Mouse (Mus musculus): Measurements from ENCODE around the gene Pigk.

The Pigk gene

GRCm38 (mm10) chr3:152896111-152896510, 182.2 kb downstream of the Pigk start:
- no peak for DNase-seq (ENCODE audit: low read depth, low spot score)

- no peak for DNase-seq (ENCODE audit: low read depth, low spot score)
Observed at GRCm38 (mm10) chr3:152897196-152897595, 183.3 kb downstream of the Pigk start.

- DNase-seq (ENCODE audit: low read depth, low spot score), result no peak
Observed at GRCm38 (mm10) chr3:152898906-152899305, 185.0 kb downstream of the Pigk start.

GRCm38 (mm10) chr3:152905026-152905425, 191.1 kb downstream of the Pigk start:
- no peak for DNase-seq (ENCODE audit: low read depth, low spot score)

GRCm38 (mm10) chr3:152905800-152906199, 191.9 kb downstream of the Pigk start:
- no peak for DNase-seq (ENCODE audit: low read depth, low spot score)

GRCm38 (mm10) chr3:152907087-152907486, 193.2 kb downstream of the Pigk start:
- DNase-seq (ENCODE audit: low read depth, low spot score), result no peak

GRCm38 (mm10) chr3:152907683-152908082, 193.8 kb downstream of the Pigk start:
- no peak for DNase-seq (ENCODE audit: low read depth, low spot score)

- no peak for DNase-seq (ENCODE audit: low read depth, low spot score)
Observed at GRCm38 (mm10) chr3:152911578-152911977, 197.7 kb downstream of the Pigk start.

GRCm38 (mm10) chr3:152912216-152913101, 198.6 kb downstream of the Pigk start:
- no peak for DNase-seq (ENCODE audit: low read depth, low spot score)

GRCm38 (mm10) chr3:152913150-152913549, 199.2 kb downstream of the Pigk start:
- DNase-seq (ENCODE audit: low read depth, low spot score), result no peak

- DNase-seq (ENCODE audit: low read depth, low spot score), result no peak
Observed at GRCm38 (mm10) chr3:152913625-152914024, 199.7 kb downstream of the Pigk start.

GRCm38 (mm10) chr3:152914376-152914775, 200.5 kb downstream of the Pigk start:
- no peak for DNase-seq (ENCODE audit: low read depth, low spot score)

- no peak for DNase-seq (ENCODE audit: low read depth, low spot score)
Observed at GRCm38 (mm10) chr3:152917579-152917978, 203.7 kb downstream of the Pigk start.

GRCm38 (mm10) chr3:152919101-152919500, 205.2 kb downstream of the Pigk start:
- no peak for DNase-seq (ENCODE audit: low read depth, low spot score)

GRCm38 (mm10) chr3:152920365-152920764, 206.5 kb downstream of the Pigk start:
- no peak for DNase-seq (ENCODE audit: low read depth, low spot score)

- DNase-seq (ENCODE audit: low read depth, low spot score), result no peak
Observed at GRCm38 (mm10) chr3:152923530-152923929, 209.6 kb downstream of the Pigk start.

GRCm38 (mm10) chr3:152925364-152925763, 211.5 kb downstream of the Pigk start:
- no peak for DNase-seq (ENCODE audit: low read depth, low spot score)

GRCm38 (mm10) chr3:152926166-152926565, 212.3 kb downstream of the Pigk start:
- no peak for DNase-seq (ENCODE audit: low read depth, low spot score)

GRCm38 (mm10) chr3:152928287-152928975, 214.5 kb downstream of the Pigk start:
- no peak for DNase-seq (ENCODE audit: low read depth, low spot score)

GRCm38 (mm10) chr3:152929256-152929787, 215.4 kb downstream of the Pigk start:
- no peak for DNase-seq (ENCODE audit: low read depth, low spot score)

GRCm38 (mm10) chr3:152929788-152930281, 215.9 kb downstream of the Pigk start:
- no peak for DNase-seq (ENCODE audit: low read depth, low spot score)

GRCm38 (mm10) chr3:152931354-152931753, 217.5 kb downstream of the Pigk start:
- no peak for DNase-seq (ENCODE audit: low read depth, low spot score)

All from retina, adult 2 months (tissue).